Mouse (Mus musculus) cortical plate, adult 2 months (tissue): ENCODE results near the gene Tenm4.

Experiments
- CTCF ChIP-seq: fragments of 200-500 bp; IDR thresholded peaks from 2 replicates; pipeline ENCODE4 v1.5.1; 2011; ENCODE audit warnings: mild to moderate bottlenecking, control low read depth, low read length; ENCODE audit not compliant: insufficient read depth; ENCODE audit errors: extremely low read depth
- POLR2A ChIP-seq: fragments of 200-500 bp; IDR thresholded peaks from 2 replicates; pipeline ENCODE4 v1.6.1; 2011; ENCODE audit warnings: mild to moderate bottlenecking, low read length, control low read depth; ENCODE audit not compliant: insufficient read depth; ENCODE audit errors: extremely low read depth

DNA sequence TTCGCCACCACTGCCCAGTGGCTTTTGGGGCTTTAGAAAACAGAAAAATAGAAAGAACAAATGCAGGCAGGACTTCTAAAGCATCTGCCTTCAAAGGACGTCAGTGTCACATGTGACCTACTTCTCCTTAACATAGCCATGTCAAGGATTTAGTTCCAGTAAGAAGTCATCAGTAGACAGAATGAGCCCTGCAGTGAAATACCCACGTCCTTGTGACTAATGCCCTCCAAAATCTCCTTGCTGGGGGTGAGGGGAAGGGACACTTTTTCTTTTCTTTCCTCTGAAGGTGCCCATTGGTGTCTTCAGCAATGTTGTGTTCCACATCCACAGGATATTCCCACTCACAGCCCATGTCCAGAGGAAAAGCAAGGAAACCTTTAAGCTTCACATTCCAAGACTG, 596.0 kb downstream of the Tenm4 start:
- no peak for TF ChIP-seq CTCF
- no peak for TF ChIP-seq POLR2A
